Mouse (Mus musculus): Measurements from ENCODE around the gene Brpf1. TPM values are rescaled to one million over a fixed set of nuclear protein-coding genes. Genes with fewer than 3 reads are reported as not detected.

Brpf1 gene
- total and polyA plus RNA-seq, 2 experiments from 2014 or later = 12.3 to 34.4 TPM

DNA sequence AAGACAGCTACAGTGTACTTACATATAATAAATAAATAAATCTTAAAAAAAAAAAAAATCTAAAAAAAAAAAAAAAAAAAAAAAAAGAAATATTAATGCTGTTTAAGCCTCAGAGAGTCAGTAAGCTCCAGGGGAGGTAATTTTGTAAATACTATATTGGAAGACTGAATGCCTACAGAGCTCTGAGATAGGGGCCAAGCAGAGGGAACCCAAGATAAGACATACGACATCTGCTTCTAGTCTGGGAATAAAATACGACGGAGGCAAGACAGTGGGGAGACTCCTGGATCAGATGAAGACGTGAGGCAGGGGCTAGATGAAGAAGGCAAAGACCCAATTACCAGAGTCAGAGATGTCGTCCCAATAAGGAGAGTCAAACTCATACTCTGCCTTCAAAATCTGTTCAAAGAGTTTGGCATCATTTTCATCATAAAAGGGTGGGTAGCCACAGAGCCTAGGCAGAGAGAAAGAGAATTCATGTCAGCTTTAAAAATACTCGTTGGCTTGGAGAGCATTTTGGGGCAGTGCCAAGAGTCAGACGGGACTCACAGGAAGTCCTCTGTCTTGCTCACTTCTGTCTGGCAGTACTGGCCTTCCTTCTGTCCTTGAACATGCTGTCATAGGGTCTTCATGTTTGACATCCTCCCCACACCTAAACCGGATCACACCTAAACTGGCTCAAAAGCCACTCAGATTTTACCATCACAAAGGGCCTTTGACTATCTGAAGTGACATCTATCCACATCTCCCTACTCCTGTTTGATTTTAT lies 30.1 kb downstream of the Brpf1 start:
- Histone ChIP-seq H3K27me3 (ENCODE audit: insufficient read depth, low read length) (no peaks in the 10 kb centered on the region), H3K4me3 (ENCODE audit: low read length) (no peak overlapping the region), H3K36me3 (ENCODE audit: insufficient read depth, low read length) (peaks cover 36% of the 10 kb centered on the region), H3K4me2 (ENCODE audit: low read depth, low read length) (no peak overlapping the region), H3K9ac (replicated peaks; ENCODE audit: low read length) (no peak overlapping the region), H3K4me1 (ENCODE audit: insufficient read depth, low read length) (peaks cover 5% of the 10 kb centered on the region; the same call in 1 of the 2 replicates), H3K27ac (no peak overlapping the region), H3K9me3 (ENCODE audit: low read length) (no peaks in the 10 kb centered on the region)
- 45% methylated on average over 8 of the region's 8 CpGs for WGBS
- TF ChIP-seq CTCF (IDR thresholded peaks at IDR 0.05; ENCODE audit: low read depth) = no peak
- DNase-seq (ENCODE audit: low spot score) (peak; percentile 29), ATAC-seq (no peak)

DNA sequence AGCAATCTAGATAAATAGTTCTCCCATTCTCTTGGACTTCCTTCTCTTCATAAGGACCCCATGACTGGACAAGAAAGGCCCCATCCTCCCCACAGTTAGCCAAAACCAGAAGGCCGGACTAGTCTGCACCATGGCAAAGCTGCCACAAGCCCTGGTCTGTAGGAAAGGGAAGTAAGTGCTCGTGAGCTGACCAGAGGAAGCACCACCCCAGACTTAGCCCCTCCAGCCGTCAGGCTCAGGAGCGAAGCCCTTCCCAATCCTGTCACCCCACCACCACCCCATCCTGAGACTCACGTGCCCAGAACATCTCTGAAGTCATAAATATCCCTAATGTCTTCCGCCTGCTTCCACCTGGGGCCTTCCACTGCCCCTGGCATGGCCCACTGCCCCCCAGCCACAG lies 34.6 kb downstream of the Brpf1 start:
- H3K9ac ChIP-seq (replicated peaks; ENCODE audit: low read length) = peak overlapping the region; percentile 40
- 86% methylated on average over 6 of the region's 6 CpGs for WGBS

GRCm38 (mm10) chr6:113342297-113342696 lies 35.4 kb downstream of the Brpf1 start:
- peak overlapping the region; percentile 55 for H3K4me3 ChIP-seq (ENCODE audit: low read length)
- 28% methylated on average over 5 of the region's 7 CpGs for WGBS
- H3K27me3 ChIP-seq (ENCODE audit: insufficient read depth, low read length) = no peaks in the 10 kb centered on the region
- H3K4me2 ChIP-seq (ENCODE audit: low read depth, low read length) = peak overlapping the region; percentile 81
- no peak for TF ChIP-seq CTCF (IDR thresholded peaks at IDR 0.05; ENCODE audit: low read depth)
- peaks cover 14% of the 10 kb centered on the region; the same call in 1 of the 2 replicates for H3K4me1 ChIP-seq (ENCODE audit: insufficient read depth, low read length)
- no peaks in the 10 kb centered on the region for H3K9me3 ChIP-seq (ENCODE audit: low read length)
- peaks cover 10% of the 10 kb centered on the region for H3K36me3 ChIP-seq (ENCODE audit: insufficient read depth, low read length)
- peak overlapping the region; percentile 76; the same call in 1 of the 2 replicates for H3K27ac ChIP-seq
- peak overlapping the region; percentile 82; the same call in 1 of the 2 replicates for H3K9ac ChIP-seq (replicated peaks; ENCODE audit: low read length)
- DNase-seq (ENCODE audit: low spot score) (peak; percentile 22), ATAC-seq (peak; percentile 27)

More for the DNA sequence above, 34.6 kb downstream of the Brpf1 start:
- no peak for DNase-seq (ENCODE audit: low spot score)
- Histone ChIP-seq H3K9me3 (ENCODE audit: low read length) (no peaks in the 10 kb centered on the region), H3K27ac (peak overlapping the region; percentile 56; the same call in 1 of the 2 replicates), H3K4me2 (ENCODE audit: low read depth, low read length) (peak overlapping the region; percentile 81), H3K4me3 (ENCODE audit: low read length) (no peak overlapping the region), H3K36me3 (ENCODE audit: insufficient read depth, low read length) (peaks cover 10% of the 10 kb centered on the region), H3K4me1 (ENCODE audit: insufficient read depth, low read length) (peaks cover 14% of the 10 kb centered on the region; the same call in 1 of the 2 replicates), H3K27me3 (ENCODE audit: insufficient read depth, low read length) (no peaks in the 10 kb centered on the region)
- no peak for TF ChIP-seq CTCF (IDR thresholded peaks at IDR 0.05; ENCODE audit: low read depth)
- ATAC-seq = no peak

GRCm38 (mm10) chr6:113343177-113344092 lies 36.5 kb downstream of the Brpf1 start, which contains the start of gene Camk1:
Camk1 (minus strand) TSS chr6:113343984.
- peaks cover 14% of the 10 kb centered on the region; the same call in 1 of the 2 replicates for H3K4me1 ChIP-seq (ENCODE audit: insufficient read depth, low read length)
- peak within 1 kb of the TSS; percentile 76 for H3K27ac ChIP-seq
- no peak for TF ChIP-seq CTCF (IDR thresholded peaks at IDR 0.05; ENCODE audit: low read depth)
- DNase-seq (ENCODE audit: low spot score) (peak; percentile 76), ATAC-seq (peak; percentile 75)
- H3K27me3 ChIP-seq (ENCODE audit: insufficient read depth, low read length) = no peaks in the 10 kb centered on the region
- H3K9me3 ChIP-seq (ENCODE audit: low read length) = no peaks in the 10 kb centered on the region
- H3K4me3 ChIP-seq (ENCODE audit: low read length) = peak within 1 kb of the TSS; percentile 55
- H3K9ac ChIP-seq (replicated peaks; ENCODE audit: low read length) = peak within 1 kb of the TSS; percentile 82
- peak within 1 kb of the TSS; percentile 81 for H3K4me2 ChIP-seq (ENCODE audit: low read depth, low read length)
- WGBS = 13% methylated on average over 32 of the region's 32 CpGs
- peaks cover 10% of the 10 kb centered on the region for H3K36me3 ChIP-seq (ENCODE audit: insufficient read depth, low read length)

DNA sequence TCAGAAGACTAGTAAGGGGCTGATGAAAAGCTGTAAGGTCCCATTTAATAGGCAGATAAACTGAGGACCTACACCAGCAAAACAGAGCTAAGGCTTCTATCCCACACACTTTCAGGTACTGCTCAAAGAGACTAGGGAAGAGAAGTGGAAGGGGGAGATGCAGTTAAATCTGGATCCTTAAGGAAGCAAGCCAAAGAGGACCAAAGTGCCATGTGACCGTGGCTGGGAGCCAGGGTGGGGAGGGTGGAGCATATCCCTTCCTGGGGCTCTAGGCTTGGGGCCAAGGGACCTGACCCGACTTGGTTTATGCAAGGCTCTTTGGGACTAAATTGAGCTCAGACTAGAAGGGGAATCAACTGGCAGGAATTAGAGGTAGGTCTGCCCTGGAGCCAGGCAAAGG lies 37.4 kb downstream of the Brpf1 start:
- H3K27ac ChIP-seq = peak overlapping the region; percentile 76; the same call in 1 of the 2 replicates
- peak overlapping the region; percentile 82; the same call in 1 of the 2 replicates for H3K9ac ChIP-seq (replicated peaks; ENCODE audit: low read length)
- H3K36me3 ChIP-seq (ENCODE audit: insufficient read depth, low read length) = peaks cover 10% of the 10 kb centered on the region
- ATAC-seq = no peak
- DNase-seq (ENCODE audit: low spot score) = peak; percentile 67
- no peaks in the 10 kb centered on the region for H3K9me3 ChIP-seq (ENCODE audit: low read length)
- TF ChIP-seq CTCF (IDR thresholded peaks at IDR 0.05; ENCODE audit: low read depth) = no peak
- H3K4me1 ChIP-seq (ENCODE audit: insufficient read depth, low read length) = peaks cover 14% of the 10 kb centered on the region; the same call in 1 of the 2 replicates
- H3K27me3 ChIP-seq (ENCODE audit: insufficient read depth, low read length) = no peaks in the 10 kb centered on the region
- H3K4me3 ChIP-seq (ENCODE audit: low read length) = peak overlapping the region; percentile 55; the same call in 1 of the 2 replicates
- peak overlapping the region; percentile 81 for H3K4me2 ChIP-seq (ENCODE audit: low read depth, low read length)
- 33% methylated on average over 2 of the region's 2 CpGs for WGBS

DNA sequence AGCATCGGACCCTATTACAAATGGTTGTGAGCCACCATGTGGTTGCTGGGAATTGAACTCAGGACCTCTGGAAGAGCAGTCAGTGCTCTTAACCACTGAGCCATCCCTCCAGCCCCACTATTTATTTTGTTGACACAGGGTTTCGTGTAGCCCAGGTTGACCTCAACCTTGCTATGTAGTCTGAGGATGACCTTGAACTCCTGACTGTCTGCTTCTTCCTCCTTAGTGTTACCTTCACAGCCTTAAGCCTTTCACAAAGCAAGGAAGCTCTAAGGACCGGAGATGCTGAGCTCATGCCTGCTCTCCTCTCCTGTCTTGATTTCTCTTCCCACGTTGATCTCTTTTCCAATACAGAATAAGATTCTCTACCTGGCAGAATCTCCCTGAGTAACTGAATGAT lies 40.0 kb downstream of the Brpf1 start:
- H3K4me1 ChIP-seq (ENCODE audit: insufficient read depth, low read length) = peaks cover 10% of the 10 kb centered on the region; the same call in 1 of the 2 replicates
- WGBS = 80% methylated on average over 4 of the region's 4 CpGs

More for the DNA sequence above, 40.0 kb downstream of the Brpf1 start:
- DNase-seq (ENCODE audit: low spot score) (no peak), ATAC-seq (no peak)
- Histone ChIP-seq H3K9me3 (ENCODE audit: low read length) (no peaks in the 10 kb centered on the region), H3K4me2 (ENCODE audit: low read depth, low read length) (no peak overlapping the region), H3K27ac (no peak overlapping the region), H3K4me3 (ENCODE audit: low read length) (no peak overlapping the region), H3K27me3 (ENCODE audit: insufficient read depth, low read length) (no peaks in the 10 kb centered on the region), H3K36me3 (ENCODE audit: insufficient read depth, low read length) (no peaks in the 10 kb centered on the region), H3K9ac (replicated peaks; ENCODE audit: low read length) (no peak overlapping the region)
- TF ChIP-seq CTCF (IDR thresholded peaks at IDR 0.05; ENCODE audit: low read depth) = no peak
